Mouse (Mus musculus): ENCODE measurements around the gene Fam196b. TPM values are rescaled to one million over a fixed set of nuclear protein-coding genes. Genes with fewer than 3 reads are reported as not detected.

Fam196b gene
- total and polyA plus RNA-seq, 3 experiments: 0.13 to 0.38 TPM; not detected in 1

GRCm38 (mm10) chr11:34395802-34396201, 81.2 kb downstream of the Fam196b start (continued):
- TF ChIP-seq UBTF (IDR thresholded peaks at IDR 0.05; ENCODE audit: low read depth, low read length): no peak
- TF ChIP-seq ZNF384 (IDR thresholded peaks at IDR 0.05; ENCODE audit: low read depth, low read length): no peak
- TF ChIP-seq MAZ (IDR thresholded peaks at IDR 0.05; ENCODE audit: low read depth, low read length): no peak
- TF ChIP-seq HCFC1 (IDR thresholded peaks at IDR 0.05; ENCODE audit: low read depth, low read length): no peak

- Histone ChIP-seq H3K79me2 (replicated peaks; ENCODE audit: control insufficient read depth, extremely low read depth, insufficient read depth, poor library complexity, severe bottlenecking) (no peaks in the 10 kb centered on the region), H3K9ac (ENCODE audit: insufficient read depth, low read depth) (no peak overlapping the region), H3K4me1 (ENCODE audit: control insufficient read depth in 1 of 2, insufficient read depth in 2 of 2) (peaks cover 0 to 10% of the 10 kb centered on the region in 2 experiments; a peak in 2 of 4 replicates), H3K27ac (ENCODE audit: insufficient read depth, low read depth) (no peak overlapping the region), H3K4me3 (replicated peaks in 1 of 3; ENCODE audit: low read depth in 2 of 3, low read length in 2 of 3, poor library complexity in 1 of 3) (no peak overlapping the region), H3K4me2 (ENCODE audit: insufficient read depth, low read depth, poor library complexity, severe bottlenecking) (no peak overlapping the region), H3K36me3 (replicated peaks in 1 of 2; ENCODE audit: control insufficient read depth in 1 of 2, insufficient read depth in 1 of 2, low read length in 1 of 2) (peaks cover 43 to 89% of the 10 kb centered on the region in 2 experiments), H3K27me3 (replicated peaks) (no peaks in the 10 kb centered on the region), H3K9me3 (replicated peaks; ENCODE audit: low read length) (no peaks in the 10 kb centered on the region)
- dilution Hi-C loops (cut with MboI; ENCODE audit: extremely low pct_ligation_motif_present, extremely low pct_unique_long_range_greater_than_20kb, low sequenced_read_pairs) (no loop called here), in situ Hi-C loops (cut with MboI; ENCODE audit: low pct_ligation_motif_present, low pct_unique_long_range_greater_than_20kb, low sequenced_read_pairs) (no loop called here)
- DNase-seq (ENCODE audit: extremely low read depth): no peak
- TF ChIP-seq EP300 (IDR thresholded peaks at IDR 0.05; ENCODE audit: low read length): no peak
- TF ChIP-seq CHD1 (IDR thresholded peaks at IDR 0.05; ENCODE audit: low read depth, low read length): no peak
- TF ChIP-seq RAD21 (IDR thresholded peaks at IDR 0.05; ENCODE audit: low read depth, low read length): no peak
- no peak for TF ChIP-seq GABPA (IDR thresholded peaks at IDR 0.05; ENCODE audit: insufficient replicate concordance, low read depth, low read length)
- no peak for TF ChIP-seq PAX5 (IDR thresholded peaks at IDR 0.05; ENCODE audit: low read length)
- TF ChIP-seq ZKSCAN1 (IDR thresholded peaks at IDR 0.05; ENCODE audit: borderline replicate concordance, low read depth, low read length): no peak
Observed at GRCm38 (mm10) chr11:34397661-34398060, 83.0 kb downstream of the Fam196b start.

- dilution Hi-C loops (cut with MboI; ENCODE audit: extremely low pct_ligation_motif_present, extremely low pct_unique_long_range_greater_than_20kb, low sequenced_read_pairs): no loop called here
- in situ Hi-C loops (cut with MboI; ENCODE audit: low pct_ligation_motif_present, low pct_unique_long_range_greater_than_20kb, low sequenced_read_pairs): no loop called here
- no peak overlapping the region for H3K27ac ChIP-seq (ENCODE audit: insufficient read depth, low read depth)
- TF ChIP-seq CHD2 (IDR thresholded peaks at IDR 0.05; ENCODE audit: low read length): no peak
- TF ChIP-seq NRF1 (IDR thresholded peaks at IDR 0.05; ENCODE audit: low read depth, low read length): no peak
- no peak for TF ChIP-seq HCFC1 (IDR thresholded peaks at IDR 0.05; ENCODE audit: low read depth, low read length)
- no peak for TF ChIP-seq MAZ (IDR thresholded peaks at IDR 0.05; ENCODE audit: low read depth, low read length)
- TF ChIP-seq ZC3H11A (IDR thresholded peaks at IDR 0.05; ENCODE audit: low read depth, low read length): no peak
- TF ChIP-seq ELF1 (IDR thresholded peaks at IDR 0.05; ENCODE audit: low read depth, low read length): no peak
- no peak for TF ChIP-seq TBP (conservative IDR thresholded peaks at IDR 0.05; ENCODE audit: low read depth, low read length)
- no peak for TF ChIP-seq SIN3A (IDR thresholded peaks at IDR 0.05; ENCODE audit: low read length)
- no peak for TF ChIP-seq POLR2AphosphoS2 (IDR thresholded peaks at IDR 0.05; ENCODE audit: low read depth, low read length)
- TF ChIP-seq ZMIZ1 (IDR thresholded peaks at IDR 0.05; ENCODE audit: low read depth, low read length): no peak
- TF ChIP-seq GABPA (IDR thresholded peaks at IDR 0.05; ENCODE audit: insufficient replicate concordance, low read depth, low read length): no peak
- TF ChIP-seq MEF2A (IDR thresholded peaks at IDR 0.05; ENCODE audit: borderline replicate concordance, low read depth, low read length): no peak
- no peak for TF ChIP-seq ETS1 (conservative IDR thresholded peaks at IDR 0.05; ENCODE audit: low read depth, low read length)
- peaks cover 0 to 10% of the 10 kb centered on the region in 2 experiments; a peak in 2 of 4 replicates for H3K4me1 ChIP-seq (ENCODE audit: control insufficient read depth in 1 of 2, insufficient read depth in 2 of 2)
- peaks cover 46 to 89% of the 10 kb centered on the region in 2 experiments for H3K36me3 ChIP-seq (replicated peaks in 1 of 2; ENCODE audit: control insufficient read depth in 1 of 2, insufficient read depth in 1 of 2, low read length in 1 of 2)
- H3K9me3 ChIP-seq (replicated peaks; ENCODE audit: low read length): no peaks in the 10 kb centered on the region
- DNase-seq (ENCODE audit: extremely low read depth): no peak
- H3K27me3 ChIP-seq (replicated peaks): no peaks in the 10 kb centered on the region
- H3K9ac ChIP-seq (ENCODE audit: insufficient read depth, low read depth): no peak overlapping the region
- H3K4me3 ChIP-seq (replicated peaks in 1 of 3; ENCODE audit: low read depth in 2 of 3, low read length in 2 of 3, poor library complexity in 1 of 3): no peak overlapping the region
- no peaks in the 10 kb centered on the region for H3K79me2 ChIP-seq (replicated peaks; ENCODE audit: control insufficient read depth, extremely low read depth, insufficient read depth, poor library complexity, severe bottlenecking)
- H3K4me2 ChIP-seq (ENCODE audit: insufficient read depth, low read depth, poor library complexity, severe bottlenecking): no peak overlapping the region
Observed at GRCm38 (mm10) chr11:34398555-34398954, 83.9 kb downstream of the Fam196b start.
